Mouse (Mus musculus) cerebellum, adult 2 months (tissue): ENCODE results near the gene Olfr1277.

Experiments used
- CTCF ChIP-seq: fragments of 200-500 bp; IDR thresholded peaks from 2 replicates; pipeline ENCODE4 v1.5.1; 2011; ENCODE audit warnings: low read depth, mild to moderate bottlenecking, control low read depth, low read length, moderate library complexity, borderline replicate concordance; ENCODE audit not compliant: insufficient read depth
- POLR2A ChIP-seq: fragments of 200-500 bp; IDR thresholded peaks from 2 replicates; pipeline ENCODE4 v1.6.1; 2011; ENCODE audit warnings: low read length, control low read depth, borderline replicate concordance; ENCODE audit not compliant: insufficient read depth

DNA sequence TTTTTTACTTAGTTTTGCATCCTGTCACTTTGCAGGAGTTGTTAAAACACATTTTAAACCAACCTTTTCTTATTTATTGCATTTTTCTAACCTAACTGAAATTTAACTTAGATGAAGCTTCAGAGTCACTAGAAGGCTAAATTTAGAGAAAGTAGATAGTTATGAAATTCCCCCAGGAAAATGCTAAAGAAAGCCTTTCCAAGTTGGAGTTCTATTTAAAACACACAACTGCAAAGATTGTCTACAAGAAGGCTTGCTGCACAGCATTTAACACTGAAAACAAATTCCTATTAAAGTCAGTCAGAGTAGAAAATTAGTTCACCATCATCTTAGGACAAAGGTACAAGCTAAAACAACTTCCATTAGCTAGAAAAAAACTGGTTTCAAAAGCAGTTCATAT, 26.5 kb upstream of the Olfr1277 start, which contains the start of gene Olfr1279:
- TF ChIP-seq POLR2A (no peak), CTCF (no peak)
